Comparison of ENCODE assay signal across 8 mouse cellular contexts in genomic region chr12:61524183-61524651, GRCm38 (mm10). TPM values are rescaled to one million over a fixed set of nuclear protein-coding genes. Genes with fewer than 3 reads are reported as not detected.
DNase-seq lines count a peak whose midpoint lies in the region; ATAC-seq and TF ChIP-seq lines count a peak whose summit lies in the region.

No protein-coding gene starts in this region.

- H3K79me2 ChIP-seq in heart, adult 2 months (replicated peaks; ENCODE audit: control insufficient read depth, insufficient read depth, low read length): no peaks in the 10 kb centered on the region

- peaks cover 41% of the 10 kb centered on the region for H3K27me3 ChIP-seq in embryonic facial prominence, embryonic 12.5 days
- H3K27me3 ChIP-seq in intestine, embryonic 14.5 days (replicated peaks; ENCODE audit: control insufficient read depth, insufficient read depth, low read length): peaks cover 47% of the 10 kb centered on the region
- peaks cover 4% of the 10 kb centered on the region; the same call in 1 of the 2 replicates for H3K27me3 ChIP-seq in stomach, postnatal 0 days (ENCODE audit: control insufficient read depth, insufficient read depth, low read length)
- peaks cover 7% of the 10 kb centered on the region for H3K27me3 ChIP-seq in heart, adult 2 months (ENCODE audit: control insufficient read depth, insufficient read depth, low read length)

- TF ChIP-seq CTCF in stomach, postnatal 0 days (IDR thresholded peaks at IDR 0.05; ENCODE audit: low read depth): no peak
- no peak for TF ChIP-seq CTCF in heart, adult 2 months (IDR thresholded peaks at IDR 0.05)

- intact Hi-C loops in heart, adult 2 months (cut with DNase I): no loop called here

- H3K9ac ChIP-seq in embryonic facial prominence, embryonic 12.5 days: peak overlapping the region; percentile 28
- H3K9ac ChIP-seq in intestine, embryonic 14.5 days (ENCODE audit: low read length): 0 out of 2 replicates have a peak overlapping the region, but pooled peaks have one; percentile 13
- no peak overlapping the region for H3K9ac ChIP-seq in stomach, postnatal 0 days (ENCODE audit: low read length)
- no peak overlapping the region for H3K9ac ChIP-seq in heart, adult 2 months (ENCODE audit: low read depth, low read length)

- 0 out of 2 replicates have a peak, but pooled peaks cover 13% of the 10 kb centered on the region for H3K4me1 ChIP-seq in embryonic facial prominence, embryonic 12.5 days
- peaks cover 12% of the 10 kb centered on the region; the same call in 1 of the 2 replicates for H3K4me1 ChIP-seq in intestine, embryonic 14.5 days (replicated peaks; ENCODE audit: control insufficient read depth, insufficient read depth, low read length)
- H3K4me1 ChIP-seq in stomach, postnatal 0 days (replicated peaks; ENCODE audit: control insufficient read depth, insufficient read depth): no peaks in the 10 kb centered on the region
- no peaks in the 10 kb centered on the region for H3K4me1 ChIP-seq in heart, adult 2 months (ENCODE audit: control insufficient read depth, insufficient read depth, low read length)

- H3K9me3 ChIP-seq in embryonic facial prominence, embryonic 12.5 days: no peaks in the 10 kb centered on the region
- H3K9me3 ChIP-seq in intestine, embryonic 14.5 days (ENCODE audit: control insufficient read depth, low read length): no peaks in the 10 kb centered on the region
- no peaks in the 10 kb centered on the region for H3K9me3 ChIP-seq in stomach, postnatal 0 days (ENCODE audit: control insufficient read depth, low read length)

- peak overlapping the region; percentile 63 for H3K4me3 ChIP-seq in embryonic facial prominence, embryonic 12.5 days
- peak overlapping the region; percentile 42 for H3K4me3 ChIP-seq in intestine, embryonic 14.5 days (ENCODE audit: low read depth, low read length)
- peak overlapping the region; percentile 50 for H3K4me3 ChIP-seq in stomach, postnatal 0 days (ENCODE audit: low read depth, low read length)
- H3K4me3 ChIP-seq in heart, adult 2 months: no peak overlapping the region

- TF ChIP-seq EP300 in stomach, postnatal 0 days (optimal IDR thresholded peaks at IDR 0.05): no peak
- no peak for TF ChIP-seq EP300 in heart, adult 2 months (IDR thresholded peaks at IDR 0.05; ENCODE audit: insufficient read depth, low read depth, low read length)

- DNase-seq in left cerebral cortex, adult 18-20 months (ENCODE audit: low spot score in 2 of 2): peak; percentile 61 to 71
- no peak for DNase-seq in left cerebral cortex, adult 11 months (ENCODE audit: low spot score)
- peak; percentile 68 for DNase-seq in intestine, embryonic 14.5 days (ENCODE audit: low spot score)
- DNase-seq in mesoderm, embryonic 11.5 days (ENCODE audit: low read depth, low spot score): peak; percentile 24
- DNase-seq in stomach, postnatal 0 days (ENCODE audit: low spot score): peak; percentile 23
- no peak for DNase-seq in lung, postnatal 4 days
- DNase-seq in heart, adult 2 months: no peak

- under 1% methylated on average over 33 of the region's 33 CpGs for WGBS in embryonic facial prominence, embryonic 12.5 days
- 0% methylated on average over 33 of the region's 33 CpGs for WGBS in intestine, embryonic 14.5 days
- under 1% methylated on average over 33 of the region's 33 CpGs for WGBS in stomach, postnatal 0 days
- WGBS in heart, adult 2 months: under 1% methylated on average over 33 of the region's 33 CpGs

- no peak for ATAC-seq in embryonic facial prominence, embryonic 12.5 days (ENCODE audit: insufficient number of reproducible peaks, insufficient read depth, low FRiP score, low TSS enrichment)
- ATAC-seq in intestine, embryonic 14.5 days (replicated peaks; ENCODE audit: low FRiP score, low TSS enrichment, low read depth): no peak
- ATAC-seq in stomach, postnatal 0 days (ENCODE audit: low FRiP score, low TSS enrichment): no peak

- peak overlapping the region; percentile 81 for H3K4me2 ChIP-seq in embryonic facial prominence, embryonic 12.5 days (replicated peaks)
- peak overlapping the region; percentile 77 for H3K4me2 ChIP-seq in intestine, embryonic 14.5 days (ENCODE audit: low read length)
- H3K4me2 ChIP-seq in stomach, postnatal 0 days (replicated peaks; ENCODE audit: low read depth): peak overlapping the region; percentile 82

- no peaks in the 10 kb centered on the region for H3K36me3 ChIP-seq in embryonic facial prominence, embryonic 12.5 days
- no peaks in the 10 kb centered on the region for H3K36me3 ChIP-seq in intestine, embryonic 14.5 days (ENCODE audit: control insufficient read depth, insufficient read depth, low read length)
- no peaks in the 10 kb centered on the region for H3K36me3 ChIP-seq in stomach, postnatal 0 days (ENCODE audit: control insufficient read depth, insufficient read depth, low read length)
- H3K36me3 ChIP-seq in heart, adult 2 months (ENCODE audit: control insufficient read depth, insufficient read depth, low read length): no peaks in the 10 kb centered on the region

- no peak overlapping the region for H3K27ac ChIP-seq in embryonic facial prominence, embryonic 12.5 days
- no peak overlapping the region for H3K27ac ChIP-seq in intestine, embryonic 14.5 days (ENCODE audit: low read depth)
- H3K27ac ChIP-seq in stomach, postnatal 0 days (replicated peaks): no peak overlapping the region
- H3K27ac ChIP-seq in heart, adult 2 months: no peak overlapping the region

- TF ChIP-seq POLR2A in heart, adult 2 months (IDR thresholded peaks at IDR 0.05; ENCODE audit: insufficient read depth, low read depth, low read length): no peak

RNA-seq across cellular contexts. Expression of gene Lrfn5, which starts 1.3 kb away (rescaled TPM):
- total RNA-seq in left cerebral cortex, adult 18-20 months (2021): 100 to 1,000 TPM in 1 of 2 experiments, 10 to 100 TPM in 1; 99.9 to 110 TPM
- 5.6 and 5.7 TPM in 2 replicates for polyA plus RNA-seq in embryonic facial prominence, embryonic 12.5 days (2016; fragmentation: Nextera tagmentation; extraction: Ambion mirVana)
- polyA plus RNA-seq in intestine, embryonic 14.5 days (2014; fragmentation: Nextera tagmentation; extraction: Ambion mirVana): 2.3 and 2.5 TPM in 2 replicates
- polyA plus RNA-seq in stomach, postnatal 0 days (2015; fragmentation: Nextera tagmentation; extraction: Ambion mirVana): 0.36 and 0.69 TPM in 2 replicates
- total RNA-seq in heart, adult 2 months (2021): not detected
- not detected in 2 replicates for polyA plus RNA-seq in heart, adult 2 months (2012; rRNA removed)

Comparison
In these comparisons a context has a peak if more than half of its experiments do, and no peak if none do; other contexts are left out.
1. DNase-seq: peak in left cerebral cortex, adult 18-20 months (2 of 2), intestine, embryonic 14.5 days (single experiment), mesoderm, embryonic 11.5 days (single experiment) and stomach, postnatal 0 days (single experiment); none in left cerebral cortex, adult 11 months (single experiment), lung, postnatal 4 days (0 of 2) and heart, adult 2 months (0 of 2).
2. H3K9ac ChIP-seq: peak in embryonic facial prominence, embryonic 12.5 days (single experiment) and intestine, embryonic 14.5 days (single experiment); none in stomach, postnatal 0 days (single experiment) and heart, adult 2 months (single experiment).
3. Peak in every context shown above with its lines, with median percentiles within 50 percentile points of each other: H3K4me2 ChIP-seq.